23 mouse cellular contexts compared by ENCODE assay signal in genomic region chr17:66912533-66912932, GRCm38 (mm10).
A peak's percentile ranks its signal among the peaks of the same experiment; 100 is the strongest.
DNase-seq lines count a peak whose midpoint lies in the region; ATAC-seq and TF ChIP-seq lines count a peak whose summit lies in the region.
"Had no signal": no experiment of that assay in that cellular context is flagged by ENCODE, and none has a peak within 500 bp of the region (broad histone marks: within the 10 kb centered on the region; RNA-seq: fewer than 3 reads in every experiment).

No protein-coding gene starts in this region.

- ATAC-seq in hindbrain, embryonic 11.5 days (ENCODE audit: low FRiP score), result no peak
- no peak for ATAC-seq in hindbrain, embryonic 13.5 days (ENCODE audit: low FRiP score)
- ATAC-seq: forebrain, embryonic 14.5 days; intestine, embryonic 16.5 days; liver, postnatal 0 days had no signal

- H3K27ac ChIP-seq in hindbrain, embryonic 11.5 days (ENCODE audit: low read depth, low read length), result no peak overlapping the region
- no peak overlapping the region for H3K27ac ChIP-seq in hindbrain, embryonic 13.5 days
- peak overlapping the region; percentile 60 for H3K27ac ChIP-seq in embryonic fibroblast, embryonic 13.5 days (ENCODE audit: insufficient read depth, low read length)
- H3K27ac ChIP-seq: heart, embryonic 10.5 days; hindbrain, embryonic 14.5 days had no signal

- H3K4me1 ChIP-seq in hindbrain, embryonic 11.5 days (replicated peaks; ENCODE audit: control insufficient read depth, insufficient read depth, low read length), result no peaks in the 10 kb centered on the region
- 0 out of 2 replicates have a peak, but pooled peaks cover 3% of the 10 kb centered on the region for H3K4me1 ChIP-seq in hindbrain, embryonic 13.5 days (replicated peaks)
- no peaks in the 10 kb centered on the region for H3K4me1 ChIP-seq in embryonic fibroblast, embryonic 13.5 days (ENCODE audit: control insufficient read depth, insufficient read depth, low read length)
- H3K4me1 ChIP-seq: heart, embryonic 10.5 days; megakaryocyte, embryonic 14.5 days had no signal

- no peaks in the 10 kb centered on the region for H3K27me3 ChIP-seq in hindbrain, embryonic 11.5 days (ENCODE audit: control insufficient read depth, insufficient read depth, low read length)
- no peaks in the 10 kb centered on the region for H3K27me3 ChIP-seq in hindbrain, embryonic 13.5 days
- H3K27me3 ChIP-seq: megakaryocyte, embryonic 14.5 days had no signal

- intact Hi-C loops in heart, postnatal 25 days (cut with DNase I), result no loop called here

- H3K9me3 ChIP-seq in hindbrain, embryonic 11.5 days (ENCODE audit: control insufficient read depth, low read length), result no peaks in the 10 kb centered on the region
- H3K9me3 ChIP-seq in hindbrain, embryonic 13.5 days, result no peaks in the 10 kb centered on the region
- H3K9me3 ChIP-seq: heart, embryonic 10.5 days had no signal

- no peak overlapping the region for H3K4me3 ChIP-seq in hindbrain, embryonic 11.5 days (ENCODE audit: low read depth, low read length)
- H3K4me3 ChIP-seq in hindbrain, embryonic 13.5 days, result no peak overlapping the region
- no peak overlapping the region for H3K4me3 ChIP-seq in embryonic fibroblast, embryonic 13.5 days (ENCODE audit: insufficient read depth, low read length)
- H3K4me3 ChIP-seq: heart, embryonic 10.5 days; megakaryocyte, embryonic 14.5 days had no signal

- DNase-seq in hindbrain, embryonic 11.5 days (ENCODE audit: low spot score), result peak; percentile 15
- DNase-seq in embryo, embryonic 9.5 days (ENCODE audit: extremely low spot score), result peak; percentile 22
- DNase-seq in retina, embryonic 14.5 days (ENCODE audit: low spot score), result peak; percentile 53
- no peak for DNase-seq in frontal cortex, postnatal 25 days (ENCODE audit: low spot score in 2 of 2)
- no peak for DNase-seq in heart, postnatal 25 days (ENCODE audit: low spot score)
- DNase-seq in urinary bladder, postnatal 36 days (ENCODE audit: low spot score in 2 of 2), result no peak
- DNase-seq: adrenal gland, postnatal 25 days; cerebellum, adult 11 months; cerebellum, postnatal 10 days; gastrocnemius, postnatal 36 days; liver; liver, postnatal 0 days; lung, postnatal 14 days; right cerebral cortex, adult 18-20 months; thymus, postnatal 4 days had no signal

- no peak for TF ChIP-seq CTCF in embryonic fibroblast, embryonic 13.5 days (IDR thresholded peaks at IDR 0.05; ENCODE audit: borderline replicate concordance, insufficient read depth, low read length)

- no peak overlapping the region for H3K9ac ChIP-seq in hindbrain, embryonic 11.5 days (ENCODE audit: low read depth, low read length)
- H3K9ac ChIP-seq in hindbrain, embryonic 13.5 days, result no peak overlapping the region
- H3K9ac ChIP-seq: hindbrain, embryonic 14.5 days; liver, postnatal 0 days had no signal

- WGBS in hindbrain, embryonic 11.5 days, result 77% methylated on average over 6 of the region's 6 CpGs
- 78% methylated on average over 6 of the region's 6 CpGs for WGBS in hindbrain, embryonic 13.5 days

- H3K4me2 ChIP-seq in hindbrain, embryonic 11.5 days (replicated peaks; ENCODE audit: low read depth, low read length), result no peak overlapping the region
- H3K4me2 ChIP-seq in hindbrain, embryonic 13.5 days, result no peak overlapping the region
- H3K4me2 ChIP-seq: hindbrain, embryonic 14.5 days had no signal

- TF ChIP-seq POLR2A in embryonic fibroblast, embryonic 13.5 days (IDR thresholded peaks at IDR 0.05; ENCODE audit: low read depth, low read length), result no peak

- H3K36me3 ChIP-seq in hindbrain, embryonic 11.5 days (ENCODE audit: control insufficient read depth, insufficient read depth, low read length), result no peaks in the 10 kb centered on the region
- H3K36me3 ChIP-seq in hindbrain, embryonic 13.5 days, result no peaks in the 10 kb centered on the region
- H3K36me3 ChIP-seq: G1E; heart, embryonic 10.5 days had no signal

Comparison
In these comparisons a context has a peak if more than half of its experiments do, and no peak if none do; other contexts are left out.
1. DNase-seq: peak in hindbrain, embryonic 11.5 days (single experiment), embryo, embryonic 9.5 days (single experiment) and retina, embryonic 14.5 days (single experiment); none in frontal cortex, postnatal 25 days (0 of 2), heart, postnatal 25 days (single experiment) and urinary bladder, postnatal 36 days (0 of 2).